Mouse (Mus musculus) cerebellum, adult 2 months (tissue): ENCODE measurements around the gene Ssrp1.

ENCODE experiments used
- CTCF ChIP-seq: fragments of 200-500 bp; IDR thresholded peaks from 2 replicates; pipeline ENCODE4 v1.5.1; 2011; ENCODE audit warnings: low read depth, mild to moderate bottlenecking, control low read depth, low read length, moderate library complexity, borderline replicate concordance; ENCODE audit not compliant: insufficient read depth
- POLR2A ChIP-seq: fragments of 200-500 bp; IDR thresholded peaks from 2 replicates; pipeline ENCODE4 v1.6.1; 2011; ENCODE audit warnings: low read length, control low read depth, borderline replicate concordance; ENCODE audit not compliant: insufficient read depth

DNA sequence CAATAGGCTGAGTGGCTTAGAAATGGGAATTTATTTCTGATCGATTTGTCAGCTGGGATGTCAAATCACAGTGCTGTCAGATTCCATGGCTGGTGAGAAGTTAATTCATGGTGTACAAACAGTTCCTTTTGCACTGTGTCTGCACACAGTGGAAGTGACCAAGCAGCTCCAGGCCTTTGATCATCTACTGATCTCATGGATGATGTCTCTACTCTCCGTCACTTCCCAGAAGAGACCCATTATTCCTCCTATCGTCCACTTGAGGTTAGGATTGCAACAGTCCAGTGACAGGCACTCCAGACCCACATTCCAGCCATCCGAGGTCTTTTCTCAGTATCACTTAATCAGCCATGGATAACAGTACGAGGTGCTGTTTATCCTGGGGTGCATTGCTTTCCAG, 36.7 kb downstream of the Ssrp1 start:
- TF ChIP-seq CTCF: no peak
- no peak for TF ChIP-seq POLR2A
